Mouse (Mus musculus) activated CD4-positive, CD25-positive, alpha-beta regulatory T cell (primary cell): ENCODE results near the gene Fuz. TPM values are rescaled to one million over a fixed set of nuclear protein-coding genes. Genes with fewer than 3 reads are reported as not detected.

Experiments
- polyA plus RNA-seq, 2 experiments: library from polyadenylated mRNA; unstranded; fragments of 100-300 nt; shearing (Covaris generic); gene quantifications; one replicate each; pipeline ENCODE4 v1.2.1; 2017

Fuz gene
- polyA plus RNA-seq = 10 to 100 TPM; 28.0 to 39.1 TPM

GRCm38 (mm10) chr7:44895593-44896434 is at the start of gene Fuz:
Gene Fuz (plus strand): TSS chr7:44896079.

GRCm38 (mm10) chr7:44848561-44849415 is 47.1 kb upstream of the Fuz start, which contains the start of the genes Akt1s1 and Tbc1d17:
Gene Akt1s1 (plus strand): TSS chr7:44848991.
Gene Tbc1d17 (minus strand): TSS chr7:44849079.

GRCm38 (mm10) chr7:44857042-44857552 is 38.8 kb upstream of the Fuz start, which contains the start of gene Pnkp:
Gene Pnkp (plus strand): TSS chr7:44857139.

GRCm38 (mm10) chr7:44869697-44870528 is 26.0 kb upstream of the Fuz start, which contains the start of gene Ptov1:
Gene Ptov1 (minus strand): TSS chr7:44869788.

GRCm38 (mm10) chr7:44892276-44892921 is 3.5 kb upstream of the Fuz start, which contains the start of gene Med25:
Gene Med25 (minus strand): TSS chr7:44892712.

GRCm38 (mm10) chr7:44929204-44930151 is 33.6 kb downstream of the Fuz start, which contains the start of gene Ap2a1:
Gene Ap2a1 (minus strand): TSS chr7:44929496.

GRCm38 (mm10) chr7:44942904-44943303 is 47.0 kb downstream of the Fuz start, which contains the start of gene Tsks:
Gene Tsks (plus strand): TSS chr7:44943204.

Other genes starting within 250 kb of the Fuz start
- under 1 TPM in 1 of 2 experiments, not detected in 1; 0.26 TPM for gene Myh14, start 225.2 kb upstream of the Fuz start, polyA plus RNA-seq
- not detected for gene Izumo2, start 187.3 kb upstream of the Fuz start, polyA plus RNA-seq
- gene Vrk3, start 147.7 kb upstream of the Fuz start, polyA plus RNA-seq = 10 to 100 TPM; 90.6 to 99.8 TPM
- gene Zfp473, start 145.0 kb upstream of the Fuz start, polyA plus RNA-seq = under 1 TPM; 0.38 to 0.87 TPM
- 10 to 100 TPM; 43.6 to 48.6 TPM for gene Nup62, start 80.0 kb upstream of the Fuz start, polyA plus RNA-seq
- gene Il4i1, start 79.7 kb upstream of the Fuz start, polyA plus RNA-seq = 1 to 10 TPM; 1.6 to 5.2 TPM
- gene Atf5, start 79.4 kb upstream of the Fuz start, polyA plus RNA-seq = under 1 TPM; 0.32 to 0.52 TPM
- 10 to 100 TPM; 18.0 to 26.0 TPM for gene Akt1s1, start 47.1 kb upstream of the Fuz start, polyA plus RNA-seq
- 10 to 100 TPM; 59.0 to 77.7 TPM for gene Tbc1d17, start 47.0 kb upstream of the Fuz start, polyA plus RNA-seq
- gene Pnkp, start 38.9 kb upstream of the Fuz start, polyA plus RNA-seq = 10 to 100 TPM; 68.0 to 97.8 TPM
- 10 to 100 TPM; 19.1 to 21.8 TPM for gene Ptov1, start 26.3 kb upstream of the Fuz start, polyA plus RNA-seq
- 10 to 100 TPM; 53.6 TPM for gene Med25, start 3.4 kb upstream of the Fuz start, polyA plus RNA-seq
- 10 to 100 TPM; 49.1 to 61.7 TPM for gene Ap2a1, start 33.4 kb downstream of the Fuz start, polyA plus RNA-seq
- gene Tsks, start 47.1 kb downstream of the Fuz start, polyA plus RNA-seq = under 1 TPM; 0.14 to 0.18 TPM
- gene Cpt1c, start 78.8 kb downstream of the Fuz start, polyA plus RNA-seq = under 1 TPM; 0.28 to 0.44 TPM
- gene Prmt1, start 90.5 kb downstream of the Fuz start, polyA plus RNA-seq = 100 to 1,000 TPM; 138 to 219 TPM
- gene Irf3, start 101.6 kb downstream of the Fuz start, polyA plus RNA-seq = 100 to 1,000 TPM; 173 to 194 TPM
- gene Bcl2l12, start 102.6 kb downstream of the Fuz start, polyA plus RNA-seq = 10 to 100 TPM; 24.3 to 26.9 TPM
- gene Scaf1, start 120.3 kb downstream of the Fuz start, polyA plus RNA-seq = 10 to 100 TPM; 30.1 to 38.3 TPM
- gene Rras, start 121.9 kb downstream of the Fuz start, polyA plus RNA-seq = 10 to 100 TPM; 21.5 to 34.7 TPM
- 1 to 10 TPM; 3.3 to 6.1 TPM for gene Prr12, start 156.8 kb downstream of the Fuz start, polyA plus RNA-seq
- 100 to 1,000 TPM; 130 to 137 TPM for gene Nosip, start 166.3 kb downstream of the Fuz start, polyA plus RNA-seq
- gene Prrg2, start 166.6 kb downstream of the Fuz start, polyA plus RNA-seq = 1 to 10 TPM; 1.9 to 2.7 TPM
- 10 to 100 TPM in 1 of 2 experiments, 1 to 10 TPM in 1; 5.2 to 16.8 TPM for gene Rcn3, start 196.1 kb downstream of the Fuz start, polyA plus RNA-seq
- 10 to 100 TPM in 1 of 2 experiments, 1 to 10 TPM in 1; 1.6 to 18.5 TPM for gene Fcgrt, start 207.8 kb downstream of the Fuz start, polyA plus RNA-seq
- 1,000 to 10,000 TPM; 2,309 to 3,648 TPM for gene Rps11, start 228.4 kb downstream of the Fuz start, polyA plus RNA-seq
- 1,000 to 10,000 TPM; 2,307 to 3,859 TPM for gene Rpl13a, start 232.7 kb downstream of the Fuz start, polyA plus RNA-seq
- gene Gm45713, start 240.2 kb downstream of the Fuz start, polyA plus RNA-seq = not detected
- 100 to 1,000 TPM; 263 to 410 TPM for gene Flt3l, start 240.4 kb downstream of the Fuz start, polyA plus RNA-seq